Mouse (Mus musculus) embryonic facial prominence, embryonic 14.5 days (tissue): ENCODE results near the gene Flnb. TPM values are rescaled to one million over a fixed set of nuclear protein-coding genes. Genes with fewer than 3 reads are reported as not detected.

Source experiments
- ATAC-seq: fragments of 200-750 bp; cut with Nextera tagmentation; 2 replicates; pipeline ENCODE4 v1.8.0; 2017; ENCODE audit warnings: low read depth, moderate number of reproducible peaks, moderate TSS enrichment
- DNase-seq: peaks from one replicate; pipeline ENCODE4 v3.0.0-alpha.2; 2015; ENCODE audit warnings: low spot score
- H3K27ac ChIP-seq: fragments of 300-500 bp; sonication (generic); replicated peaks from 2 replicates; pipeline ENCODE4 v1.5.1; 2014; ENCODE audit warnings: low read depth, mild to moderate bottlenecking, low read length, moderate library complexity
- H3K27me3 ChIP-seq: fragments of 300-500 bp; sonication (generic); replicated peaks from 2 replicates; pipeline ENCODE4 v1.6.1; 2014; ENCODE audit warnings: low read length; ENCODE audit not compliant: control insufficient read depth, insufficient read depth
- H3K36me3 ChIP-seq: fragments of 300-500 bp; sonication (generic); 2 replicates; pipeline ENCODE4 v1.6.1; 2014; ENCODE audit warnings: low read length, mixed read lengths; ENCODE audit not compliant: control insufficient read depth, insufficient read depth
- H3K4me1 ChIP-seq: fragments of 300-500 bp; sonication (generic); 2 replicates; pipeline ENCODE4 v1.6.1; 2014; ENCODE audit warnings: antibody characterized with exemption, low read length; ENCODE audit not compliant: control insufficient read depth, insufficient read depth
- H3K4me2 ChIP-seq: fragments of 300-500 bp; sonication (generic); 2 replicates; pipeline ENCODE4 v1.6.1; 2014; ENCODE audit warnings: low read depth, mild to moderate bottlenecking, low read length, moderate library complexity, mixed read lengths
- H3K4me3 ChIP-seq: fragments of 300-500 bp; sonication (generic); 2 replicates; pipeline ENCODE4 v1.5.1; 2014; ENCODE audit warnings: low read depth, mild to moderate bottlenecking, low read length
- H3K9ac ChIP-seq: fragments of 300-500 bp; sonication (generic); 2 replicates; pipeline ENCODE4 v1.6.1; 2014; ENCODE audit warnings: low read depth, mild to moderate bottlenecking, low read length, moderate library complexity, mixed read lengths
- H3K9me3 ChIP-seq: fragments of 300-500 bp; sonication (generic); 2 replicates; pipeline ENCODE4 v1.6.1; 2016; ENCODE audit warnings: low read length; ENCODE audit not compliant: control insufficient read depth
- WGBS: fragments of 180-500 bp; shearing (Covaris S2); extraction: QIAGEN DNeasy Blood & Tissue Kit; methylation state at CpG from one replicate; pipeline ENCODE4 v1.1.7; 2014; 5-methylcytosine and 5-hydroxymethylcytosine counted together
- polyA plus RNA-seq: library from polyadenylated mRNA; unstranded; fragments of >200 nt; fragmentation: Nextera tagmentation; extraction: Ambion mirVana; gene quantifications from 2 replicates; pipeline ENCODE4 v1.2.1, GENCODE M21; 2014

The Flnb gene
- polyA plus RNA-seq, 1 experiment from 2014 or later, result 26.7 TPM

DNA sequence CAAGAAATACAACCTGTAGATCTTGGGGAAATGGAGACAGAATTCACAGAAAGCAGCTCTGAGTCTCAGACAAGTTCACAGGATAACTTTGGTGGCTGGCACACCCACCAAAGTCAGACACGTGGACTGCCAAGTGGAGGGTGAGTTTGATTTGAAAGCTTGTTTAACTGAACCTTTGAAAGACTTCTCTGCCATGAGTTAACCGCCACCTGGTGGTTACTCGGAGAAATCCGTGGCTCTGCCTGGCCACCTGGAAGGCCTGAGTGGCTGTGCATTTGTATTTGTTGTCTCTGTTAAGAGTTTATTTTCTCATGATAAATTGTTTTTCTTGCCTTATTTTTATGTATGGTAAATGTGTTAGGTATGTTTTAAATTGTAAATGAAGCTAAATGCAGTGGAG, 15.9 kb upstream of the Flnb start:
- DNase-seq, result no peak
- H3K36me3 ChIP-seq, result no peaks in the 10 kb centered on the region
- WGBS, result 10% methylated on average over 4 of the region's 4 CpGs

DNA sequence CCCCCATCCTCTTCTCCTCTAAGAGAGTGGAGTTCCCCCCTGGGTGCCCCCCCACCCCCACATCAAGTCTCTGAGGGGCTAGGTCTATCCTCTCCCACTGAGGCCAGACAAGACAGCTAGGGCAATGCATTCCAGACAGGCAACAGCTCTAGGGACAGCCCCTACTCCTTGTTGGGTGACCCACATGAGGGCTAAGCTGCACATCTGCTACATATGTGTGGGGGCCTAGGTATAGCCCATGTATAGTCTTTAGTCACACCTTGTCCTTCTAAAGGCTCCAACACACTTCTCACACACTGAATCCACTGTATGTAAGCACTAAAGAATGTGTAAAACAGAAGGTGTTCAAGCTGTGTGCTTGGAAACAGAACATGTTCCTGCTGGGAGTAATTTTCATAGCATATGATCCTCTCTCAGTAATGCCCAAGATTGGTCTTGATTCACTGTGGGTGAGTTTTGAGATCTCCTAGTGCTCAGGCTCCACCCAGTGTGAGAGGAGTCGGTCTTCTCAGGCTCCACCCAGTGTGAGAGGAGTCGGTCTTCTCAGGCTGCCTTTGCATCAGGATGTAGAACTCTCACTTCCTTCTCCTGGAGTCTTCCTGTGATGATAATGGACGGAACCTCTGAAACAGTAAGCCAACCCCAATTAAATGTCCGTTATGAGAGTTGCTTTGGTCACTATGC, 13.7 kb upstream of the Flnb start:
- Histone ChIP-seq H3K4me2 (no peak overlapping the region), H3K9ac (no peak overlapping the region), H3K4me3 (no peak overlapping the region), H3K27me3 (no peaks in the 10 kb centered on the region), H3K4me1 (no peaks in the 10 kb centered on the region), H3K9me3 (peaks cover 6% of the 10 kb centered on the region; the same call in 1 of the 2 replicates), H3K27ac (no peak overlapping the region), H3K36me3 (no peaks in the 10 kb centered on the region)
- 60% methylated on average over 4 of the region's 4 CpGs for WGBS
- DNase-seq (no peak), ATAC-seq (no peak; the same call in 1 of the 2 replicates)

More for the DNA sequence above, 15.9 kb upstream of the Flnb start:
- H3K27me3 ChIP-seq, result no peaks in the 10 kb centered on the region
- no peak for ATAC-seq
- H3K4me1 ChIP-seq, result no peaks in the 10 kb centered on the region
- no peak overlapping the region for H3K4me2 ChIP-seq
- H3K9ac ChIP-seq, result no peak overlapping the region
- H3K27ac ChIP-seq, result no peak overlapping the region
- peaks cover 6% of the 10 kb centered on the region; the same call in 1 of the 2 replicates for H3K9me3 ChIP-seq
- no peak overlapping the region for H3K4me3 ChIP-seq

DNA sequence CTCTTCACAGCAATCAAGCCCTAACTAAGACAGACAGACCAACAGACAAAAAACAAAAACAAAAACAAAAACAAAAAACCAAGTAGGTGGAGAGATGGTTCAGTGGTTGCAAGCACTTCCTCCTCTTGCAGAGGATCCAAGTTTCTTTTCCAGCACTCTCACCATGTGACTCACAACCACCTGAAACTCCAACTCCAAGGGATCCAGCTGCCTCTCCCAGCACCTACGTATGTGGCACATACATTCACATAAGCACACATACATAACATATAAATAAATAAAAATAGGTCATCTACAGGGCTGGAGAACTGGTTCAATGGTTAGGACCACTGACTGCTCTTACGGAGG, 13.2 kb upstream of the Flnb start:
- Histone ChIP-seq H3K4me1 (no peaks in the 10 kb centered on the region), H3K27me3 (no peaks in the 10 kb centered on the region), H3K27ac (no peak overlapping the region), H3K4me2 (no peak overlapping the region), H3K36me3 (no peaks in the 10 kb centered on the region), H3K4me3 (no peak overlapping the region), H3K9ac (no peak overlapping the region), H3K9me3 (peaks cover 6% of the 10 kb centered on the region; the same call in 1 of the 2 replicates)
- no peak for ATAC-seq
- WGBS, result 90% methylated on average over 2 of the region's 2 CpGs
- no peak for DNase-seq

DNA sequence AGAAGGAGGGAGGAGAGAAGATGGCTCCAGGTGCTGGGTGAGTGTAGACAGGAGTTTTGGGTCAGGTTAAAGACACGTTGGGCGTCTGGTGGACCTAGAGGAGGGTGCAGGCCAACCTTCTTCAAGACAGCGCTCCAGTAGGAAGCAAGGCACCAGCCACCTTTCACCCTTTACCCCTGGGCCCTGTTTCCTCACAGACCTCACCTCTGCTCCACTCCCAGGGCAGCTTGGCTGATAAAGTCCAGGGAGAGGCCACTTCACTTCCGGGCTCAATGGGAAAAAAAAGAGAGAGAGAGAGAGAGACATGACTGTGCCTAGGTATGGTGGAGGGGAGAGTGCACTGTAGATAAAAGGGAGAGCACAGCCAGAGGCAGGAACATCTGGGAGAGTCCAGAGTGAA, 10.0 kb upstream of the Flnb start:
- Histone ChIP-seq H3K27ac (no peak overlapping the region), H3K9me3 (no peaks in the 10 kb centered on the region), H3K4me1 (no peaks in the 10 kb centered on the region), H3K4me2 (no peak overlapping the region), H3K36me3 (no peaks in the 10 kb centered on the region), H3K4me3 (no peak overlapping the region), H3K9ac (no peak overlapping the region), H3K27me3 (no peaks in the 10 kb centered on the region)
- no peak for DNase-seq
- no peak for ATAC-seq
- 78% methylated on average over 4 of the region's 4 CpGs for WGBS

DNA sequence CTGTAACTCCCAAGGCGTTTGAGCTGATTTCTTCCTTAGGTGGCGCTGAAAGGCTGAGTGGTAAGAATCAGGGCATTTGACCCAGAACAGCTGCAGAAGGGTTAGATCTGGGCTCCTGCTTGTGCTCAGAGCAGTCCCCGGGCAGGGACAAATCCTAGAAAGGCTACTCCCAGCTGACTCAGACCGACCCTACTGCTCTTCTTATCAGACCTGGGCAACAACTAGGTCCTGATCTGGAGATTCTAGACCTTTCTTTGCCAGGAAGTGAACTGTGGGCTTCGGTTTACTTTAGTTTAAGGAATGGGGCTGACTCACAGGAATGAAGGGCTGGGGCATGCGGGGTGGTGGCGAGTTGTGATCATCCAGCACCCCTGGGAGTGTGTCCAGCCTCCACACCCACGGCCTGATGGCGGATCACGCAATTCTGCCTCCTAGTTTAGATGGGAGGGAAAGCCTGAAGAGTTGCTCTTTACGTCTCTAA, 9.2 kb upstream of the Flnb start:
- WGBS, result 75% methylated on average over 11 of the region's 11 CpGs
- Histone ChIP-seq H3K4me1 (no peaks in the 10 kb centered on the region), H3K4me2 (no peak overlapping the region), H3K9ac (no peak overlapping the region), H3K9me3 (no peaks in the 10 kb centered on the region), H3K27ac (no peak overlapping the region), H3K36me3 (no peaks in the 10 kb centered on the region), H3K4me3 (no peak overlapping the region), H3K27me3 (no peaks in the 10 kb centered on the region)
- DNase-seq (no peak), ATAC-seq (peak; percentile 7; the same call in 1 of the 2 replicates)

DNA sequence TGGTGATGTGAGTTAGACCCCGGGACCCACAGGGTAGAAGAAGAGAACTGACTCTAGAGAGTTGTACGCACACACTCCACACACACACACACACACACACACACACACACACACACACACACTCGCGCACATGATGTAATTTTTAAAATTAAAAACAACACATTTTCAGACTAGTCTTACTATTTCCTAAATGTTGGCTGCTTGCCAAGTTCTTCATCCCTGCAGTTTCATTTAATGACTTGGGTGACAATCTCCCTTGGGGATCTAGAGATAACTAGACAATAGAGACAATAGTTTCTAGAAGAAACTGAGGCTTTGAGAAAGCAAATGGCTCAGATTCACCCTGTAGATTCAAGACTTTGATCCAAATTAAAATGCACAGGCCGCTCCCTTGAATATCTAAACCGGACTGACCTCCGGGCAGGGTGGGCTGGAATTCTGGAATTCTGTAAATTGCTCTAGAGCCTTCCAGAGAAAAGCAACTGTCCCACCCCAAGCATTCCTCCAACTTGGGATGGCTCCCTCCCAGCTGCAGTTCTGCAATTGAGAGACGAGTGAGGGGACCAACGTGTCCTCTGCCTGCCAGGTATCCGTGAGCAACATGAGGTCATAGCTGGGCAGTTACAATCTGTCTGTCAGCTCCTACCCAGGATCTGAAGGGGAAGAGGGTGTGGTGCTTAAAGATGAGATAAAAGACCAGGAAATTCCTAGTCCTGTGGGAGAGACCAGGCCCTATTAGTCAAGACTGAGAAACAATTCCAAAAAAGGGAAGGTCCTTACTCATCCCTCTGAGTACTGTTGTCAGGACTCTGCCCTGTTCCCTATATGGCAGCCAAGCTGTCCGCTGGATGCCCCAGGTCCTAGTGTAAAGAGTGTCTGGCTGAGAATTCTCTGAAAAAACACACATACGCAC, 8.5 kb upstream of the Flnb start:
- no peak overlapping the region for H3K4me2 ChIP-seq
- H3K9me3 ChIP-seq, result no peaks in the 10 kb centered on the region
- no peak overlapping the region for H3K4me3 ChIP-seq
- peak; percentile 53 for DNase-seq
- WGBS, result 75% methylated on average over 12 of the region's 12 CpGs
- no peaks in the 10 kb centered on the region for H3K36me3 ChIP-seq
- H3K4me1 ChIP-seq, result no peaks in the 10 kb centered on the region
- no peaks in the 10 kb centered on the region for H3K27me3 ChIP-seq
- peak; percentile 38; the same call in 1 of the 2 replicates for ATAC-seq
- H3K27ac ChIP-seq, result no peak overlapping the region
- H3K9ac ChIP-seq, result no peak overlapping the region

DNA sequence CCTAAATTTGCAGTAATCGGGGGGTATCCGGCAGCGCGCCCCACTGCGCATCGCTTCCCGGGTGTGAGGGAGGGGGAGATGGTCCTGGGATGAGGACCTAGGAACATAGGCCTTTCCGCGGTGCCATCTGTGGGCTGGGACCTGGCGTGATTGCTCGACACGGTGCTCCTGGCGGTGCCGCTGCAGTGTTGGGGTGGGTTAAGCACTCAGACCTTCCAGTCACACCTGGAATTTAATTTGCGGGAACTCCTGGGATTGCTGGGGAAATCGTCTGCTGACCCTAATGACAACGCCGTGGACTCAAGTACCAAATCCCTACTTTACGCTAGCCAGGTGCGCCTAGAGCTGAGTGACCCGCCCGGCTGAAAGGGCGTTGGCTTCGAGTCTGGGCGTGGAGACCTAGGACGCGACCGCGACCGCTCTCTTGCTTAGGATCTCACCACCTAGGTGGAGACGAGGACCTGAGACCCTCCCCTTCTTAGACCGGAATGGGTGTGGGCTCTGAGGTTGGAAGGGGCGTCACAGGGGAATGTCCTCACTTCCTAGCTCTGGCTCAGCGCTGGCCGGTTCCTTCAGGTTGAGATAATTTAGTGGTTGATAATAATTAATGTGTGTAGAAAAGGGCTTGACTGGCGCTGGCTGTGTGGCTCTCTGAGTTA, 835 bp downstream of the Flnb start:
- Histone ChIP-seq H3K4me1 (peaks cover 36% of the 10 kb centered on the region), H3K4me3 (peak overlapping the region; percentile 77), H3K9me3 (no peaks in the 10 kb centered on the region), H3K4me2 (peak overlapping the region; percentile 88), H3K27me3 (no peaks in the 10 kb centered on the region), H3K9ac (peak overlapping the region; percentile 82), H3K36me3 (no peaks in the 10 kb centered on the region), H3K27ac (peak overlapping the region; percentile 77)
- WGBS, result under 1% methylated on average over 34 of the region's 36 CpGs
- no peak for DNase-seq
- ATAC-seq, result peak; percentile 5; the same call in 1 of the 2 replicates

DNA sequence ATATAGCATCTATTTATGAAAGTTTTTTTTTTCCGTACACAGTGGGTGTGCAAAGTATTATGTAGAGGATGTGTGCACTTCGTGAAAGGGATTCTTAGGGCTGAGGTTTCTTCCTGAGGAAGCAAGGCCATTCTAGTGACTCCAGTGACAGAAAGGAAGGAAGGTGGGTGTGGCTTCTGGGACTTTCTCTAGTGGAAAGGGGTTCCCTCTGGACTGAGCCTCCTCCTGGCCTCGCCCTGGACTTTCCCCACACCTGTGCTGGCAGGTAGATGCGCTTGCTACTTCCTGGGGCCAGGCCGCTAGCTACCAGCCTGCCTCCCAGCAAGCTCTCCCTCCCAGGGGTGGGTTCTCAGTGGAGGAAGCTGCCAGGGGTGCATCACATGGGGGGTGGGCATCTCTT, 1.7 kb downstream of the Flnb start:
- H3K9ac ChIP-seq, result peak overlapping the region; percentile 82
- peak overlapping the region; percentile 77 for H3K4me3 ChIP-seq
- H3K36me3 ChIP-seq, result no peaks in the 10 kb centered on the region
- ATAC-seq (no peak), DNase-seq (no peak)
- H3K4me2 ChIP-seq, result peak overlapping the region; percentile 88
- H3K27me3 ChIP-seq, result no peaks in the 10 kb centered on the region
- no peaks in the 10 kb centered on the region for H3K9me3 ChIP-seq
- 66% methylated on average over 5 of the region's 5 CpGs for WGBS
- H3K4me1 ChIP-seq, result peaks cover 40% of the 10 kb centered on the region
- H3K27ac ChIP-seq, result peak overlapping the region; percentile 18; the same call in 1 of the 2 replicates
